Mouse (Mus musculus): Measurements from ENCODE around the gene Pgp. TPM values are rescaled to one million over a fixed set of nuclear protein-coding genes. Genes with fewer than 3 reads are reported as not detected.
A peak's percentile ranks its signal among the peaks of the same experiment; 100 is the strongest.
"Not testable (repeated sequence)": the region's sequence is repeated elsewhere in the genome, so short reads cannot be mapped to it uniquely, and the experiment has no call there.

The Pgp gene
- total RNA-seq (2014; rRNA removed) (71.7 and 74.1 TPM in 2 replicates), polyA plus RNA-seq (2015; fragmentation: Nextera tagmentation; extraction: Ambion mirVana) (94.1 and 97.6 TPM in 2 replicates)

DNA sequence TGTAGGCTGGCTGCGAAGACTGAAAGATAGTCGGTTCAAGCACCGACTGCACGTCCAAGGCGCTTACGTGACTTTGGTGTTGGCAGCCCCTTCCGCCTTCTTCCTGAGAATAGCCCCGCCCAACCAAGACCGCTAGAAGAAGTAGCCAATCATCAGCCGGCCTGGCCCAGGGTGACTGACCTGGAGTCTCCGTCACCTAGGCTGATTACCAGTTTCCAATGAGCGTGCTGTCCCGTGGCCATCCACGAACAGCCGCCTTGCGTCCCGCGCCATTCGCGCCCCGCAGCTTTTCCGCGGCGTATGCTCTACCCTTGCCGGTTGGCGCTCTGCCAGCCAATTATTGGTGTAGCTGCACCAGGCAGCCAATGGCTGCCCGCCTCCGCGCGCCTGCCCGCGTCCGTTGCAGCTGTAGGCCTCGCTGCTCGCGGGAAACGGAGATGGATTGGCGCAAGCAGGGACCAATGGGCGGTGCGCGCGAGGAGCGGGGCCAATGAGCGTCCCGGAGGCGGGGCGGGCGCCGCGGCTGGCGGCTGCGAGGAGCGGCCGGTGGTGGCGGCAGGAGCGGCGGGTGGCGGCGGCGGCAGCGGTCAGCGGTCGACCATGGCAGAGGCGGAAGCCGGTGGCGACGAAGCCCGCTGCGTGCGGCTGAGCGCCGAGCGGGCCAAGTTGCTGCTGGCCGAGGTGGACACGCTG, at the start of gene Pgp, which contains the start of gene E4f1:
TSS of gene Pgp (plus strand) at position 483 of the 693 bp plus-strand sequence.
TSS of gene E4f1 (minus strand) at position 404 of the 693 bp plus-strand sequence.
- Histone ChIP-seq H3K27ac (peak within 1 kb of the TSS; percentile 92), H3K4me3 (ENCODE audit: low read length) (peak within 1 kb of the TSS; percentile 79), H3K9me3 (ENCODE audit: low read length) (no peaks in the 10 kb centered on the region), H3K4me1 (ENCODE audit: insufficient read depth, low read length) (peaks cover 18% of the 10 kb centered on the region), H3K27me3 (ENCODE audit: insufficient read depth, low read length) (no peaks in the 10 kb centered on the region), H3K4me2 (ENCODE audit: low read depth, low read length) (peak within 1 kb of the TSS; percentile 97), H3K36me3 (ENCODE audit: insufficient read depth, low read length) (peaks cover 8% of the 10 kb centered on the region; the same call in 1 of the 2 replicates), H3K9ac (replicated peaks; ENCODE audit: low read length) (peak within 1 kb of the TSS; percentile 80)
- peak; percentile 100 for DNase-seq (ENCODE audit: low spot score)
- TF ChIP-seq CTCF (IDR thresholded peaks at IDR 0.05; ENCODE audit: low read depth), result no peak
- WGBS, result under 1% methylated on average over 63 of the region's 75 CpGs
- peak; percentile 96 for ATAC-seq

DNA sequence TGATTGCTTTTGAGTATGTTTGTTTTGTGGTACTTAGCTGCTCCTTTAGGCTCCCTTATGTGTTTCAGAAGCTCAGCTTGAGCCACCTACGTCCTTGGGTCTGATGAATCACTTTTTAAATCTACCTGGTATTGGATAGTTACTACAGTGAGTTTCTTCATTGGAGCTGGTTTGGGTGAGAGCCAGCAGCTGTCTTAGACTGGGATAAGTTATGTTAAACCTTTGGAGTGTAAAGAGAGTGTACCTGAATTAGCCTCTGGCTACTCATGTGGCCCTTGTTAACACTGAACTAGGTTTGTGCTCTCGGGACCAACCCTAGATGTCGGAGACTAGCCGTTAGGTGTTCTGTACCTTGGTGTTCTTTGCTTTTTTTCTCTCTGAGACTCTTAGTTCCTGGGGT, 47.1 kb upstream of the Pgp start:
- no peak for TF ChIP-seq CTCF (IDR thresholded peaks at IDR 0.05; ENCODE audit: low read depth)
- Histone ChIP-seq H3K27me3 (ENCODE audit: insufficient read depth, low read length) (no peaks in the 10 kb centered on the region), H3K27ac (no peak overlapping the region), H3K36me3 (ENCODE audit: insufficient read depth, low read length) (peaks cover 59% of the 10 kb centered on the region), H3K4me2 (ENCODE audit: low read depth, low read length) (no peak overlapping the region), H3K4me1 (ENCODE audit: insufficient read depth, low read length) (no peaks in the 10 kb centered on the region), H3K4me3 (ENCODE audit: low read length) (no peak overlapping the region), H3K9me3 (ENCODE audit: low read length) (no peaks in the 10 kb centered on the region), H3K9ac (replicated peaks; ENCODE audit: low read length) (no peak overlapping the region)
- no peak for ATAC-seq
- 92% methylated on average over 4 of the region's 4 CpGs for WGBS
- DNase-seq (ENCODE audit: low spot score), result no peak

DNA sequence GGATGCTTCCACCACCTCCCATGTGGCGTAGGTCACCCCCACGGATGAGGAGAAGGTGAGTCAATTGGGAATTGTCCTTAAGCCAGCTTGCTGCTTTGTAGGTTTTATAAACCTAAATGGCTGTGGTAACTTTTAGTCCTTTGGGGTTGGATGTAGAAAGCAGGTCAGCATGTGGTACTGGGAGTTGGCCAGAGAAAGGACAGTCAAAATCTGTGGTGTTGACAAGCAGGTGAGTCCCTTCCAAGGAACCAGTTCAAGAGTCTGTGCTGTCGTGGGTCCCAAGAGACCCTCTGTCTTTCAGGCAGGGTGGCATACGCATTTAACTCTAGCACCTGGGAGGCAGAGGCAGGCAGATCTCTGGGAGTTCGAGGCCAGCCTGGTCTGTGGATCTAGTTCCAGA, 45.7 kb upstream of the Pgp start:
- WGBS, result 92% methylated on average over 5 of the region's 5 CpGs
- H3K4me3 ChIP-seq (ENCODE audit: low read length), result no peak overlapping the region
- H3K36me3 ChIP-seq (ENCODE audit: insufficient read depth, low read length), result peaks cover 46% of the 10 kb centered on the region
- no peak overlapping the region for H3K27ac ChIP-seq
- H3K4me2 ChIP-seq (ENCODE audit: low read depth, low read length), result no peak overlapping the region
- DNase-seq (ENCODE audit: low spot score) (no peak), ATAC-seq (no peak)
- H3K4me1 ChIP-seq (ENCODE audit: insufficient read depth, low read length), result no peaks in the 10 kb centered on the region
- no peak for TF ChIP-seq CTCF (IDR thresholded peaks at IDR 0.05; ENCODE audit: low read depth)
- H3K27me3 ChIP-seq (ENCODE audit: insufficient read depth, low read length), result no peaks in the 10 kb centered on the region
- H3K9ac ChIP-seq (replicated peaks; ENCODE audit: low read length), result no peak overlapping the region
- H3K9me3 ChIP-seq (ENCODE audit: low read length), result no peaks in the 10 kb centered on the region

DNA sequence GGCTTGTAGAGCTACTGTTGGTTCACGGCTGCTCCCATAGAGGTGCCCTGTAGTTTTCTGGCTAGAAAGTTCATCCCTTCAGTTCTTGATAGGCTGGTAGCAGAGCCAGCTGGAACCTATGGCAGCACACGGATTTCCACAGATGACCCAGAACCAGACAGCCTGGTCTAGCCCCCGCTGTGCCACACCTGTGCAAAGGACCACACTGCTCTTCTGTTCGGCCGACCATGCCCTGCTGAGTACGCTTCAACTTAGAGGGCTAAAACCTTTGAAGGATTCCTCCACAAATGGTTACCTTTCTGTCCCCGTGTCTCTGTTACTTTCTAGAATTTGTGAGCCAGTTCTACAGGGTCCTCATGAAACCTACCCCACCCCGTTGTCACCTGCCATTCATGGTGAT, 44.9 kb upstream of the Pgp start:
- H3K4me1 ChIP-seq (ENCODE audit: insufficient read depth, low read length); H3K4me3 ChIP-seq (ENCODE audit: low read length); H3K27ac ChIP-seq; DNase-seq (ENCODE audit: low spot score); H3K4me2 ChIP-seq (ENCODE audit: low read depth, low read length); H3K9ac ChIP-seq (replicated peaks; ENCODE audit: low read length); H3K9me3 ChIP-seq (ENCODE audit: low read length); ATAC-seq; H3K27me3 ChIP-seq (ENCODE audit: insufficient read depth, low read length): not testable (repeated sequence)
- H3K36me3 ChIP-seq (ENCODE audit: insufficient read depth, low read length), result peaks cover 38% of the 10 kb centered on the region
- 86% methylated on average over 4 of the region's 8 CpGs for WGBS

DNA sequence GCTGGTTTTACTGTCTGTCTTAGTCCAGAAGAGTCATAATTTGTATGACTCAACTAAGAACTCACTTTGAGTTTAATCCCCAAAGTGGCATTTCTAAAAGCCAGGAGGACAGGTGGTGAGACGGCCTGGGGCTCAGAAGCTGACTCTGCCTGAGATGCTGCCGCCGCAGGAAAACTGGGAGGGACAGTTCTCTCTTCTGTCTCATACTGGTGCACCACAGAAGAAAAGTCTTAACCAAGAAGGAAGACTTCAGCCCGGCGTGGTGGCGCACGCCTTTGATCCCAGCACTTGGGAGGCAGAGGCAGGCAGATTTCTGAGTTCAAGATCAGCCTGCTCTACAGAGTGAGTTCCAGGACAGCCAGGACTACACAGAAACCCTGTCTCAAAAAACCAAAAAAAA, 44.3 kb upstream of the Pgp start:
- H3K36me3 ChIP-seq (ENCODE audit: insufficient read depth, low read length), result peaks cover 32% of the 10 kb centered on the region
- peak overlapping the region; percentile 71; the same call in 1 of the 2 replicates for H3K4me2 ChIP-seq (ENCODE audit: low read depth, low read length)
- DNase-seq (ENCODE audit: low spot score), result no peak
- H3K27me3 ChIP-seq (ENCODE audit: insufficient read depth, low read length), result no peaks in the 10 kb centered on the region
- no peaks in the 10 kb centered on the region for H3K9me3 ChIP-seq (ENCODE audit: low read length)
- TF ChIP-seq CTCF (IDR thresholded peaks at IDR 0.05; ENCODE audit: low read depth), result no peak
- no peaks in the 10 kb centered on the region for H3K4me1 ChIP-seq (ENCODE audit: insufficient read depth, low read length)
- no peak for ATAC-seq
- H3K4me3 ChIP-seq (ENCODE audit: low read length), result no peak overlapping the region
- peak overlapping the region; percentile 96; the same call in 1 of the 2 replicates for H3K27ac ChIP-seq
- H3K9ac ChIP-seq (replicated peaks; ENCODE audit: low read length), result no peak overlapping the region; the same call in 1 of the 2 replicates
- 86% methylated on average over 7 of the region's 7 CpGs for WGBS

DNA sequence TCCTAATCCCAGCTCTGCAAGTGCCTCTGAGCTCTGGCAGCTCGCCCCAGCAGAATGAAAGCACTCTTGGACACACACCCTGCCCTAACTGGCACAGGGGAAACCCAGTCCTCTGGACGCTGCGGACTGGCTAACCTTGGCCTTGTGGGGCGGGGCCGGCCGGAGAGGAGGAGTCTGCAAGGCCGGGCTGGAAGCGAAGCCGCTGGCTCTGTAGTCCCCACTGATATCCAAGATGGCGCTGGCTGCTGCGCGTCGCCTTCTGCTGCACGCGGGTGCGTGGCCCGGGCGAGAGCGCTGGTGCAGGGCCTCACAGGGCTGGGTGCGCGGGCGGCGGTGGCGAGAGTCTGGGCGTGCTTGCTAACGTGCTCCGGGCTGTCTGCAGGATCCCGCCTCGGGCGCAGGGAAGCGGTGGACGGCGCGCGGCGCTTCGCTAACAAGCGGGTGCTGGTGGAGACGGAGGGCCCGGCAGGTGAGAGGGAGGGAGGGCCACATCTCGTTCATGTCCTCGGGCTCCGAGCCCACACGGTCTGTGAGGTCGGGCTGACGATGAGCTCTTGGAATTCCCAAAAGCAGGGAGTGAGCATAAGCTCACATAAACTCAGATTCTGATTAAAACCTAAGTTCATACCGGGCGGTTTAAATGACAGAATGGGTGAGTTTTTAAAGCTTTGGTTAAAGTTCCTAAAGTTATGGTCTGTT, 43.6 kb upstream of the Pgp start, which contains the start of gene Eci1:
TSS of gene Eci1 (plus strand) at position 171 of the 699 bp plus-strand sequence.
- WGBS, result under 1% methylated on average over 48 of the region's 48 CpGs

More for the DNA sequence above, 43.6 kb upstream of the Pgp start, which contains the start of gene Eci1:
- Histone ChIP-seq H3K4me3 (ENCODE audit: low read length) (peak within 1 kb of the TSS; percentile 71), H3K9ac (replicated peaks; ENCODE audit: low read length) (peak within 1 kb of the TSS; percentile 80), H3K4me2 (ENCODE audit: low read depth, low read length) (peak within 1 kb of the TSS; percentile 71), H3K27ac (peak within 1 kb of the TSS; percentile 96), H3K27me3 (ENCODE audit: insufficient read depth, low read length) (no peaks in the 10 kb centered on the region), H3K4me1 (ENCODE audit: insufficient read depth, low read length) (no peaks in the 10 kb centered on the region), H3K9me3 (ENCODE audit: low read length) (no peaks in the 10 kb centered on the region), H3K36me3 (ENCODE audit: insufficient read depth, low read length) (peaks cover 25% of the 10 kb centered on the region)
- TF ChIP-seq CTCF (IDR thresholded peaks at IDR 0.05; ENCODE audit: low read depth), result no peak
- DNase-seq (ENCODE audit: low spot score), result peak; percentile 94
- ATAC-seq, result peak; percentile 99

All from hindbrain, postnatal 0 days (tissue).